Mouse (Mus musculus) megakaryocyte, embryonic 14.5 days (primary cell): ENCODE results near the gene Tnp1.

Experiments
- FLI1 ChIP-seq: IDR thresholded peaks from 2 replicates; pipeline ENCODE4 v1.6.1; 2012; ENCODE audit warnings: low read length, inconsistent platforms, mixed read lengths
- GATA1 ChIP-seq: IDR thresholded peaks from 3 replicates; pipeline ENCODE4 v1.6.1; 2012; ENCODE audit warnings: mixed read lengths, low read length, inconsistent platforms, borderline replicate concordance

- TF ChIP-seq GATA1: no peak
- TF ChIP-seq FLI1: no peak
These were observed 45.2 kb downstream of the Tnp1 start for GRCm38 (mm10) chr1:72970461-72970860.
